Mouse (Mus musculus) CH12F3 (cell line): ENCODE measurements around the gene Cyp4a12b.
"Not testable (repeated sequence)": the region's sequence is repeated elsewhere in the genome, so short reads cannot be mapped to it uniquely, and the experiment has no call there.

Experiments
- in situ Hi-C: fragments of 300-500 bp; cut with MboI; formaldehyde crosslinking; loops from 2 replicates; pipeline ENCODE4 v1.14.3; 2020; ENCODE audit warnings: low sequenced_read_pairs

Gene Cyp4a12b

DNA sequence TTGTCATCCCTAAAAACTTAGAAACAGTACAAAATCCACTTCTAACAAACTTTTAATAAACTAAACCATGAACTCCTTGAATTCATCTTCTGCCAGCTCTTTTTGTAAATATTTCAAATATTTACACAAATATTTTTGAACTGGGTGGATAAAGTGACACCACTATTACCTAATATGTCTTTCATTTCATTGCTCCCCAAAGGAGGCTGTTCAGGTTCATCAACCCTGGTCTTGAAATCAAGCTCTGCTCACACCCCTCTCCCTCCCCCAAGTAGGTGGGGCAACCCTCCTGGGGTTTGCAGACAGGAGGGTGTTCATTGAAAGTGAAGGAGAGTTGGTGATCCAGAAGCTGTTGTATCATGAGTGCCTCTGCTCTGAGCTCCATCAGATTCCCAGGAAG lies at the start of gene Cyp4a12b:
TSS of gene Cyp4a12b (plus strand) at position 301 of the 400 bp plus-strand sequence.
- in situ Hi-C loops = not testable (repeated sequence)

DNA sequence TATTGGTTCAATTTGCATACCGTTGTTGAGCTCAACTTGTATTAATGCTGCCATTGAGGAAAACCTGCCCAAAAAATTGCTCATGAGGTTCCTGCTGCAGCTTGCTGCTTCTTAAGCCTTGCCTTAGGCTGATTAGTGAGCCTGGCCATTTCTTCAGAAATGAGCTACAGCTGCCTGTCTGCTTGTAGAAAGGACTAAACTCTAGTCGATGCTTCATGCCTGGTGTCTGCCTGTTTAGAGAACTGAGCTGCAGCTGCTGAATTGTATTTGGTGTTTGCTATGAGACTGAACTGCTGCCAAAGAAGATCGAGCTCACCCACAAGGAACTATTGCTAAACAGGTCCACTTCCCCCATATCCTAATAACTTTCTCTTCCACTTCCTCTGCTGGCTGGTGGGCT lies 45.8 kb upstream of the Cyp4a12b start:
- in situ Hi-C loops = not testable (repeated sequence)

DNA sequence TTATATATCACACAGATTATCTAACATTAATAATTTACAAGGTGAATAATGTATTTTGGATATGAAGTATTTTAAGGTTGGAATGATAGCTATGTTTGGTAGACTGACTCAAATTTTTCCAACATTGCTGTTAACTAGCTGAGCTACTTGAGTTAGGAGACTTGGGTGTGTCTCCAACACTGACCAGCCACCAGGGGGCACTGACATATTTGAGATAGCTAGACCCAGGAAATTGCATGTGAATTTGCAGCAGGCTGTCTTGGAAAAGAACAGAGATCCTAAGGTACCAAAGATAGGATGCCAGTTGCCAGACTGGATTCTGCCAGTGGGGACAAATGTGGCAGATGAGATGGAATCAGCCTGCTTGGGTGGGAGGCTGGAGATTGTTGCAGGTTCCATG lies 43.4 kb upstream of the Cyp4a12b start:
- in situ Hi-C loops = not testable (repeated sequence)

DNA sequence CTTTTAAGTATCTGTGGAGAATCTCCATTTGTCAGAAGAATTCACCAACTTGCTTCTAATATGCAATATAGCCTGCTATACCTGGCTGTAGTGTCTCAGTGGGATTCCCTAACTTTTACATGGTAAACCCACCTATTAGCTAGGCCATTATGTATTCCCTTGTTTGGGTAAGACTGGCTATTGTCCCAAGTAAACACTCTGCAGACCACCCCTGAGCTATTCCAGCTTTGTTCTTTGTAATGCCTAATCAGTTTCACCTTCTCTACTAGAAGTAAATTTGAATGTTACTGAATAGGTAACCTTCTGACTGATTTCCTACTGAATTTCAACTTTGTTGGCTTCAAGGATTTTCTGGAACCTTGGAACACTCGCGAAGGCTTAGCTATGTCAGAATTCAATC lies 15.2 kb upstream of the Cyp4a12b start:
- in situ Hi-C loops = not testable (repeated sequence)

DNA sequence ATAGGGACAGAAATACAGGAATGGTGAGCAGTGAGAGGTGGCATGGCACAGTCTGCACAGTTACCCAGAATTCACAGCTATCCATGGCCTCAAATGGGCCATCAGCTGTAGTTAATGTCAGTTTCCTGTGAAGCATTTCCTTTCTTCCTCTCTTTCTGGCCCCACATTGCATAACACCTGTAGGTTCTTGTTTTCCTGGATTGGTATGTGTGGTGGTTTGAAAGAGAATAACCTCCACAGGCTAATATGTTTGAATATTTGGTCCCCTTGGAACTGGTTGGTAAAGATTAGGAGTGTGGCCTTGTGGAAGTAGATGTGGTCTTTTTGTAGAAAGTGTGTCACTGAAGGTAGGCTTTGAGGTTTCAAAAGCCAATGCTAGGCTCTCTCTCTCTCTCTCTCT lies 14.5 kb upstream of the Cyp4a12b start:
- in situ Hi-C loops = not testable (repeated sequence)

DNA sequence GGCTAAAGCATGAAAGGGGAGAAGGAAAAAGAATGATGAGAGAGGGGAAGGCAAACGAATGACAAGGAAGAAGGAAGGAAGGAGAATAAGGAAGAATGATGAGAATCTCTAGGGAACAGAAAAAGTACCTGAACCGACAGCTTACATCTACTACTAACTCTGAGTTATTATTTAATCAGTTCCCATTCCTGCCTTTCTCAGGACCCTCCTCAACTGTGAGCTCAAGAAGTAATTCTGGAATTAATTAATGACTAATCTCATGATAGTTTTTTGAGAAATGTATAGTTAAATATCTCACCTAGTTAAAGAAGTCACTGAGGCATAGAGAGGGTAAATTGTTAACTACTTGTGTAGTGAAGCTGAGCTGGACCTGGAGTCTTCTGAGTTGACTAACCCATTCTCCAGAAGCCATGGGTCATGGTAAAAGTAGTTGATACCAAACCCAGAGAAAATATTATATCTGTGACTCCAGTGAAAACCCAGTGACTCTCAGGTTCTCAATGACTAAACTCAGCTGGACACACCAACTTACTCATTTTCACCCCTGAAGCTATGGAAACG lies 39.2 kb downstream of the Cyp4a12b start:
- in situ Hi-C loops = no loop called here

DNA sequence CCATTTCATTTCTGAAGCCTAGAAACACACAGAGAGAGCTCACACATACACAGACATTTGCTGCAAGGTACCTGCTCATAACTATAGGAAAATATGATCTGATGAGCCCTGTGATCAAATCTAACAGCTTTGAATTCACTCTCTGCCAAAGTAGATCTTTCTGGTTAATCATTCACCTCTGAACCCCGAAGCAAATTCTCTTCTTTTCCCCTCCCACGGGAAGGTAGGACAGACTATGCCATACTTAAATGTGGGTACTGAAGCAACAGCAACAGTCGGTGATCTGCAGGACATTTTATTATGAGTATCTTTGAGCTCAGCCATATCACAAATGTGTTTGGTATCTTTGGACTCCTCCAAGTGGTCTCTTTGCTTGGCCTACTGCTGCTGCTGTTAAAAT lies 40.9 kb downstream of the Cyp4a12b start, which contains the start of gene Cyp4a30b:
TSS of gene Cyp4a30b (plus strand) at position 301 of the 400 bp plus-strand sequence.
- in situ Hi-C loops = no loop called here

DNA sequence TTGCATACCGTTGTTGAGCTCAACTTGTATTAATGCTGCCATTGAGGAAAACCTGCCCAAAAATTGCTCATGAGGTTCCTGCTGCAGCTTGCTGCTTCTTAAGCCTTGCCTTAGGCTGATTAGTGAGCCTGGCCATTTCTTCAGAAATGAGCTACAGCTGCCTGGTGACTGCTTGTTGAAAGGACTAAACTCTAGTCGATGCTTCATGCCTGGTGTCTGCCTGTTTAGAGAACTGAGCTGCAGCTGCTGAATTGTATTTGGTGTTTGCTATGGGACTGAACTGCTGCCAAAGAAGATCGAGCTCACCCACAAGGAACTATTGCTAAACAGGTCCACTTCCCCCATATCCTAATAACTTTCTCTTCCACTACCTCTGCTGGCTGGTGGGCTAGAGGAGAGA lies 62.2 kb downstream of the Cyp4a12b start:
- in situ Hi-C loops = not testable (repeated sequence)

DNA sequence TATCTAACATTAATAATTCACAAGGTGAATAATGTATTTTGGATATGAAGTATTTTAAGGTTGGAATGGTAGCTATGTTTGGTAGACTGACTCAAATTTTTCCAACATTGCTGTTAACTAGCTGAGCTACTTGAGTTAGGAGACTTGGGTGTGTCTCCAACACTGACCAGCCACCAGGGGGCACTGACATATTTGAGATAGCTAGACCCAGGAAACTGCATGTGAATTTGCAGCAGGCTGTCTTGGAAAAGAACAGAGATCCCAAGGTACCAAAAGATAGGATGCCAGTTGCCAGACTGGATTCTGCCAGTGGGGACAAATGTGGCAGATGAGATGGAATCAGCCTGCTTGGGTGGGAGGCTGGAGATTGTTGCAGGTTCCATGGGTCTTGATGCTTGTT lies 64.6 kb downstream of the Cyp4a12b start:
- in situ Hi-C loops = loop anchor here (25.0 kb wide), 1 partner anchor 236 kb away; no protein-coding TSS in a partner anchor

DNA sequence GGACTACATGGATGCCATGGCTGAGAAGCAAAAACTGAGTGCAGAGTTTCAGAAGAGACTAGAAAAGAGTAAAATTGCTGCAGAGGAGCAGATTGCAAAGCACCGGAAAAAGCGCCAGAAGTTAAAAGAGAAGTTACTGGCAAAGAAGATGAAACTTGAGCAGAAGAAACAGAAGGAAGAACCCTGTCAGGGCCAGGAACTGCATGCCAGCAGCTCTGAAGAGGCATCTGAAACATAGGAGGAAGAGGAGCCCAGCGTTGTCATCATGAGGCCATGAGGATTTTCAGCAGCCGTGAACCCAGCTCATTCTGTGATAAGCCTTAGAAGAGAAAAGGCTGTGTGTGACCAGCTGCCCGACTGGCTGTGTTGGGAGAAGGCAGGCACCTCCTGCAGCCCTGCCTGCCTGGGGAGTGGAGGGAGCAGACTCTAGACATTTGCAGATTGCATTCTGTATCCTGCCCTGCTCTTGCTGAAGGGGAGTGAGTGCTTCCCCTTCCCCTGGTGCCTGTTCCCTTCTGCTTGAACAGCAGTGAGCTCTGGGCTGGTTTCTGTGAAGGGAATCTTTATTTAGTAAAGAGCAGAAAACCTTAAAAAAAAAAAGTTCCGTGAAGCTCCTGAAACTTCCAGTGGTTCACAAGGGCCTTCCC lies 69.7 kb downstream of the Cyp4a12b start:
- in situ Hi-C loops = loop anchor here (25.0 kb wide), 1 partner anchor 231 kb away; no protein-coding TSS in a partner anchor
